Mouse (Mus musculus) limb, embryonic 14.5 days (tissue): ENCODE results near the gene Rps19. TPM values are rescaled to one million over a fixed set of nuclear protein-coding genes. Genes with fewer than 3 reads are reported as not detected.
"Not testable (repeated sequence)": the region's sequence is repeated elsewhere in the genome, so short reads cannot be mapped to it uniquely, and the experiment has no call there.

Source experiments
- ATAC-seq: fragments of 200-750 bp; cut with Nextera tagmentation; 2 replicates; pipeline ENCODE4 v1.8.0; 2017; ENCODE audit warnings: low read depth, moderate number of reproducible peaks, moderate TSS enrichment; ENCODE audit not compliant: low FRiP score
- DNase-seq: peaks from one replicate; pipeline ENCODE4 v3.0.0-alpha.2; 2015; ENCODE audit warnings: low spot score
- H3K27ac ChIP-seq: fragments of 300-500 bp; sonication (generic); replicated peaks from 2 replicates; pipeline ENCODE4 v1.5.1; 2014; ENCODE audit warnings: low read depth, mild to moderate bottlenecking, low read length, moderate library complexity, mixed read lengths
- H3K27me3 ChIP-seq: fragments of 300-500 bp; sonication (generic); 2 replicates; pipeline ENCODE4 v1.6.1; 2014; ENCODE audit warnings: low read length, mixed read lengths; ENCODE audit not compliant: control insufficient read depth, insufficient read depth
- H3K36me3 ChIP-seq: fragments of 300-500 bp; sonication (generic); 2 replicates; pipeline ENCODE4 v1.6.1; 2014; ENCODE audit warnings: mild to moderate bottlenecking, low read length, moderate library complexity, mixed read lengths; ENCODE audit not compliant: control insufficient read depth, insufficient read depth
- H3K4me1 ChIP-seq: fragments of 300-500 bp; sonication (generic); 2 replicates; pipeline ENCODE4 v1.6.1; 2014; ENCODE audit warnings: antibody characterized with exemption, low read length, mixed read lengths; ENCODE audit not compliant: control insufficient read depth, insufficient read depth
- H3K4me2 ChIP-seq: fragments of 300-500 bp; sonication (generic); replicated peaks from 2 replicates; pipeline ENCODE4 v1.6.1; 2014; ENCODE audit warnings: low read depth, mild to moderate bottlenecking, low read length, moderate library complexity; ENCODE audit not compliant: severe bottlenecking
- H3K4me3 ChIP-seq: fragments of 300-500 bp; sonication (generic); replicated peaks from 2 replicates; pipeline ENCODE4 v1.5.1; 2014; ENCODE audit warnings: low read length
- H3K9ac ChIP-seq: fragments of 300-500 bp; sonication (generic); 2 replicates; pipeline ENCODE4 v1.6.1; 2014; ENCODE audit warnings: mild to moderate bottlenecking, low read depth, low read length, moderate library complexity; ENCODE audit not compliant: severe bottlenecking
- H3K9me3 ChIP-seq: fragments of 300-500 bp; sonication (generic); 2 replicates; pipeline ENCODE4 v1.6.1; 2016; ENCODE audit warnings: low read length; ENCODE audit not compliant: control insufficient read depth
- POLR2A ChIP-seq: fragments of 200-500 bp; IDR thresholded peaks from 2 replicates; pipeline ENCODE4 v1.8.0; 2012; ENCODE audit warnings: inconsistent platforms, mild to moderate bottlenecking, moderate library complexity, borderline replicate concordance; ENCODE audit not compliant: insufficient read depth, insufficient read length; ENCODE audit errors: extremely low read depth
- WGBS: fragments of 180-500 bp; shearing (Covaris S2); extraction: QIAGEN DNeasy Blood & Tissue Kit; methylation state at CpG from one replicate; pipeline ENCODE4 v1.1.7; 2014; 5-methylcytosine and 5-hydroxymethylcytosine counted together
- polyA plus RNA-seq, 2 experiments: library from polyadenylated mRNA; depleted of rRNA in 1 of 2; stranded (reverse) in 1 of 2; unstranded in 1 of 2; fragments of >200 nt; fragmentation: Nextera tagmentation in 1 of 2; extraction: Ambion mirVana in 1 of 2; gene quantifications; 2 replicates each; pipeline versions ENCODE4 v1.2.1 to v1.2.3; 2012 to 2014

Rps19 gene
- polyA plus RNA-seq (2012; rRNA removed): 1,054 and 1,323 TPM in 2 replicates
- polyA plus RNA-seq (2014; fragmentation: Nextera tagmentation; extraction: Ambion mirVana): 3,510 and 3,666 TPM in 2 replicates

DNA sequence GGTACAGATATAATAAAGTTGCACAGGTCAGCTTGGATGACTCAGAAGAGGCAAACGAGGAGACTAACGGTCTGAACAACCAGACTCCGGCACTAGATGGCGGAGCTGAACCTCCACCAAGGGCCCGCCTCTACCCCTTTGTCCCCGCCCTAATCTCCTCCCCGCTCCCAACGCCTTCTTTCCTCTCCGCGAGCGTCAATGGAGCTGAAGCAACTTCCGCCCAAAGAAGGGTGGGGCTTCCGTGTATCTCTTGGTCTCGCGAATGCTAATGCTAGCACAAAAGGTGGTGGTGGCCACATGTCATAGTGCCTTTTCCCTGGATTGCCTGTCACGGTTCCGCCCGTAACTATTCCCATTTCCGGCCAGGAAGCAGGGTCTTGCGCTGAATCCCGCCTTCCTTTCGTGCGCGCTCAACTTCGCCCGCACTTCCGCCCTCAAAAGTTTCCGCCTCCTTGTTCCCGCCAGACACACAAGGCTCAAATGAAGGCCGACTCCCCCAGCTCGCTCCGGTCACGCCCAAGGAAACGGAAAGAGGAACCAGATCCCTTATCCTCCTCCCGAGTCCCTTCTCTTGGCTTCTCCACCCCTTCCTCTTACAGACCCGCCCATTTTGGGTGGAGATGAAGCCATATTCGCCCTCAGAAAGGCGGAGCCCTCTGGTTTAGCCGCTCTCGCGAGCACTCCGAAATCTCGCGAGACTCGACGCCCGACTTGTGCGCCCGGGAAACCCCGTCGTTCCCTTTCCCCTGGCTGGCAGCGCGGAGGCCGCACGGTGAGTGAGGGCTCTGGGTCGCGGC lies at the start of gene Rps19:
Rps19 (plus strand) TSS at position 476 of the 797 bp plus-strand sequence.
- Histone ChIP-seq H3K27me3 (no peaks in the 10 kb centered on the region), H3K9me3 (no peaks in the 10 kb centered on the region), H3K4me3 (peak within 1 kb of the TSS; percentile 100), H3K4me2 (peak within 1 kb of the TSS; percentile 65), H3K9ac (peak within 1 kb of the TSS; percentile 100), H3K27ac (peak within 1 kb of the TSS; percentile 88), H3K36me3 (peaks cover 38% of the 10 kb centered on the region), H3K4me1 (peaks cover 16% of the 10 kb centered on the region)
- ATAC-seq (peak; percentile 93), DNase-seq (peak; percentile 99)
- TF ChIP-seq POLR2A: peak; percentile 96
- under 1% methylated on average over 56 of the region's 57 CpGs for WGBS

DNA sequence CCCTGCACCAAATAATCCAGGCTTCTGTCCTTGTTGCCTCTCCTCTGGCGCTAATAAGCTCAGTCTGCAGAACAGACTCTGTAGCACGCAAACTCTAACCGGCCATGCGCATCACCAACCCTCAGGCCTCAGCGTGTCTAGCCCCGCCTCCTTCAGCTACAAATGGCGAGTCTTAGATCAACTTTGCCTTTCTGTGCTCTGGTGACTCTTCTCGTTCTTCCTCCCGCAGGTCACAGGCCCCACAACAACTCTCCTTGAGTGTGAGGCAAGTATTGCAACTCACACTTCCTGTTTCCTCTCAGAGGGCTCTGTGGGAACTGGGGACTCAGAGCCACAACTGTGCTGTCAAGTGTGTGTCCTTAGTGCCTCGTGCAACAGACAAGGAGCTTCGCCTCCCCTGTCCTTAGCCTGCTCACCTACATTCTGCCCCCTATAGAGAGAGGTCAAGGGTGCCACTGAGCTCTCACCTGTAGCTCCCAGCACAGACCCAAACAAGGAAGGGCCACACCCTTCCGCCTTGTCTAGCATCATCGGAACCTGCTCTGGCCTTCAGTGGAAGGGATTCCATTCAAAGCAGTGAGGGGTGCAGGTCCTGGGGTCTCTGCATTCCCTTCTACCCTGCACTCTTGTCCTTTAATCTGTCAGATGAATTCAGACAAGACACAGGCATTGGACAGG lies 45.3 kb upstream of the Rps19 start:
- not testable (repeated sequence) for H3K4me3 ChIP-seq, H3K4me1 ChIP-seq, DNase-seq, H3K9ac ChIP-seq, H3K27ac ChIP-seq, H3K9me3 ChIP-seq, H3K27me3 ChIP-seq, H3K4me2 ChIP-seq, ATAC-seq, H3K36me3 ChIP-seq
- WGBS: 57% methylated on average over 12 of the region's 13 CpGs

DNA sequence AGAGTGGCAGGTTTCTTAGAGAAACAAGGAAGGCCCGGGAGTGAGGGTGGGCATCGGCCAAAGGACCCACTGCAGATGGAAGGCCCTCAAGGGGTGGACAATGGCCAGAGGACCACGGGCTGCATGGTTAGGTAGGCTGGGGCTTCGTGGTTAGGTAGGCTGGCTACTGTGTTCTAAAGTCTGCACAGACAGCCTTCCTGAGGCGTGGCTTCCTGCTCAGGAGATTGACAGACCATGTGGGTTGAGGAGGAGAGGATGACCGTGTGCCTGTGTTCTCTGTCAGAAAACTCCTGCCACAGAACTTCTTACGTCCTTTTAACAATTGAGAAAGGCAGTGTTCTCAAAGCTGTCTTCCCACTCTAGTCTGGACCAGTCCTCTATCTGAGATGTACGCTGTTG lies 44.8 kb upstream of the Rps19 start:
- Histone ChIP-seq H3K9ac (no peak overlapping the region), H3K9me3 (no peaks in the 10 kb centered on the region), H3K4me3 (no peak overlapping the region), H3K4me1 (no peaks in the 10 kb centered on the region), H3K27ac (no peak overlapping the region), H3K27me3 (no peaks in the 10 kb centered on the region), H3K36me3 (no peaks in the 10 kb centered on the region), H3K4me2 (no peak overlapping the region)
- no peak for TF ChIP-seq POLR2A
- DNase-seq (no peak), ATAC-seq (no peak)
- 74% methylated on average over 8 of the region's 8 CpGs for WGBS

DNA sequence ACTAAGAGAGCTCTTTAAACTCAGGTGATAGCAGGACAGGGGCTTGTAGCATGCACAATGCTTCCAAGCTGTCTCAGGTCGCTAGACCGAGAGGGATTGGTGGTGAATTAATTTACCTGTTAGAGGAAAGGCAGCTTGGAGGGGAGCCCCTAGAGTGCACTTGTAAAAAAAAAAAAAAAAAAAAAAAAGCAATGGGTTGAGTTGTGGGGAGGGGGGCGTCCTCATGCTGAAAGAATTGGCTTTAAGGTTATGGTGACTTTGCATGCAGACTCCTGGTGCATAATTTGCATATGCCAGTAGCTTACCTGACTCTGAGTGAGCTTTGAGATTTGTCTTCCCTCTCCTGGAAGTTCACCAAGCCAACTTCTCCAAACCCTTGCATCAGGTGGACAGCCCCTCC lies 43.8 kb upstream of the Rps19 start:
- Histone ChIP-seq H3K27ac (no peak overlapping the region), H3K9ac (no peak overlapping the region), H3K27me3 (no peaks in the 10 kb centered on the region), H3K4me2 (no peak overlapping the region), H3K4me3 (no peak overlapping the region), H3K4me1 (no peaks in the 10 kb centered on the region), H3K36me3 (no peaks in the 10 kb centered on the region), H3K9me3 (no peaks in the 10 kb centered on the region)
- no peak for TF ChIP-seq POLR2A
- WGBS: 53% methylated on average over 3 of the region's 3 CpGs
- ATAC-seq (no peak), DNase-seq (no peak)

DNA sequence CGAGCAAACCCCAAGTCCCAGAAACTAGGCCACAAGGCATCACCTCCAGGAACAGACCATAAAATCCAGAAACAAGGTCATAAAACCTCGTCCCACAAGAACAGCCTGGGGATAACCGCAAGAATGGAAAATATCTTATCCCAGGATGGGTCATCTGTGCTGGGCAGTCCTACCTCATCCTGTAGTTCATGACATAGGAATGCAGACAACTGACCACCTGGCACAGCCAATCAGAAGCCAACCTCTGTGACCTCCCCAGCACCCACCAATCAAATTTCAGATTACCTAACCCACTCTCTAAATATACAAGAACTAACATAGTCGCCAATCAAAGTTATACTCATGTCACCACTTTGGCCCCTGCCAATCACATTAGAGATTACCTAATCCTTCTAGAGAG lies 43.2 kb upstream of the Rps19 start:
- no peak for ATAC-seq
- WGBS: 37% methylated on average over 4 of the region's 4 CpGs
- Histone ChIP-seq H3K9me3 (no peaks in the 10 kb centered on the region), H3K4me3 (no peak overlapping the region), H3K9ac (no peak overlapping the region), H3K4me1 (no peaks in the 10 kb centered on the region), H3K36me3 (no peaks in the 10 kb centered on the region), H3K27ac (no peak overlapping the region), H3K27me3 (no peaks in the 10 kb centered on the region), H3K4me2 (no peak overlapping the region)
- no peak for TF ChIP-seq POLR2A
- no peak for DNase-seq
